Mouse (Mus musculus) granulocyte monocyte progenitor cell, adult 5-6 weeks (primary cell): ENCODE data around the gene Gm33543. TPM values are rescaled to one million over a fixed set of nuclear protein-coding genes. Genes with fewer than 3 reads are reported as not detected.
A peak's percentile ranks its signal among the peaks of the same experiment; 100 is the strongest.

ENCODE experiments used
- ATAC-seq: replicated peaks from 2 replicates; pipeline ENCODE4 v1.8.0; 2016; ENCODE audit warnings: mild to moderate bottlenecking, moderate TSS enrichment, inconsistent platforms; ENCODE audit not compliant: poor library complexity, severe bottlenecking
- total RNA-seq, 2 experiments: library from RNA; stranded (forward) in 1 of 2; stranded (reverse) in 1 of 2; fragments of 200-712, 200-1000 nt in 1 of 2; fragments of >200 nt in 1 of 2; fragmentation: Nextera tagmentation in 1 of 2; gene quantifications; 2 replicates each; pipeline ENCODE4 v1.2.3; 2014 to 2017

Gene Gm33543
- total RNA-seq, 2 experiments from 2014 or later, result not detected

DNA sequence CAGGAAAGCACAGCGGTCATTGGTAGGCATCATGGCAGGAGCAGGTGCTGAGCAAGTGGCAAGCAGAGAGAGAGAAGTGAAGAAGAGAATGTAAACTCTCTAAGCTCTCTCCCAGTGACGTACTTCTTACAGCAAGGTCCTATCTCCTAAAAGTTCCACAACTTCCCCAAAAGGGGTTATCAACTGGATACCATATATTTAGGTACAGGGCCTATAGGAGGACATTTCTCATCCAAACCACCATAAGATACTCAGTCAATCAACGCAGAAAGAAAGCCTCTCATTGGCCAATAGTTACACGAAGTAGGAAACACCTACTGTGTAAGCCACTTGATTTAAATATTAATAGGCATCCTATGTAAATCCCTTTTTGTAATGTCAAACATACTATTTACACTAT lies 3.7 kb downstream of the Gm33543 start:
- no peak for ATAC-seq

DNA sequence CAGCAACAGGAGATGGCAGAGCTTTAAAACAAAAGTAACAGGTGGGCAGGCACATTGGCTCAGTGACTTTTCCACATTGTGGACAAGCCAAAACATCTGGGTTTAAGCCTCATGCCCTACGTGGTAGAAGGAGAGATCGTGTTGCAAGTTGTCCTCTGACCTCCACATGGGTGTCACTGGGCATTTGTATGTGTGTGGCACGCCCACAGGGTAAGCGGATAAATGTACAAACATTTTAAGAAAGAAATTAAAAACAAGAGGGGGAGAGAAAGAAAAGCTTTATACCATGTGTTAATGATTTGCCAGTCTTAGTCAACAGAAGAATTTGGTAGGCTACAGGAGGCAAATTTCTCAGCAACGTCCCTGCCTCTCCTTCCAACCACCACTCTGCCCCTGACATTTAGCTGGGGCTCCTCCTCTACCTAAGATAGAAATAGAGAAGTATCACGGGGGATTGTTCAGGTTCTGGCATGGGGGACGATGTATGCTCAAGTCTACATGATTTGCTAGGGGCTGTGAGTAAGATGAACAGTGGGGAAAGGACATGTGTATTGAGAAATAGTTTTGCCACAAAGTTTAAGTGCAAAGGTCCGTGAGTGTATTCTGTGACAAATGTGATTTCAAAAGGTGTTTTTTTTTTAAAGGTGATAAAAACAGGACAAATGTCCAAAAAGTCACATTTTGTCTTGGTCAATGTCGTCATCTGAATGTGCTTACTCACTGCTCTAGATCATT lies 6.0 kb downstream of the Gm33543 start:
- no peak; the same call in 1 of the 2 replicates for ATAC-seq

DNA sequence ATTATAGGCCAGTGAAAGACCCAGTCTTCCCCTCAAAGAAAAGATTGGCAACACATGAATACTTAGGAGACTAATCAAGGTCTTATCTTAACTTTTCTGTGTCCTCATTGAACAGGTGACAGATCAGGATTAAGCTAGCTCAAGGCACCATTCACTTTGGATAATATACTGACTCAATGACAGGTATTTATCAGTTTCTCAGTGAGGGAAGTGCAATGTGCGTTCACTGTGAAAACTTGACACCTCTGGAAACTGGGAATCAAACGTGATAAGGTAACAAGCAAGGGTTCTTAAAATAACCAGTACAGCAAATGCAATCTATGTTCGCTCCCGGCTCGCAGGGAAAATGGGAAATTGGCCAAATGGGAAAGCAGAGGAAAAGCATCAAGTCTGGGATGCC lies 11.8 kb downstream of the Gm33543 start:
- ATAC-seq, result no peak

DNA sequence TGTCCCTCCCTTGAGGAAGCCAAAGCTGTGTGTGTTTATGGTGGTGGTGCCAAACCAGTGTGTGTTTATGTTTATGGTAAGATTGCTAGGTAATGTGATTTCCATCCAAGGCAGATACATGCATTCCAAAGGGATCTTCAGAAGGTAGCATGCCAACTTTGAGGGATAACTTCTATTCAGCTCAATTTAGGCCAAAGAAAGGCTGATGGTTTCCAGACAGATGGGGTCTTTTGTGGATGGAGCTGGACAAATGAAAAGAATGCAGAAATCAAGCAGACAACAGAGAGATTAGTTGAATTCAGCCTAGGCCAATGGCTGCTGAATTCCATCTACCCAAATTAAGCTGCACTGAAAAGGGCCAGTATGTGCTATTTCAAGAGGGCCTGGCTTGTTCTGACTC lies 13.3 kb downstream of the Gm33543 start:
- ATAC-seq, result no peak

DNA sequence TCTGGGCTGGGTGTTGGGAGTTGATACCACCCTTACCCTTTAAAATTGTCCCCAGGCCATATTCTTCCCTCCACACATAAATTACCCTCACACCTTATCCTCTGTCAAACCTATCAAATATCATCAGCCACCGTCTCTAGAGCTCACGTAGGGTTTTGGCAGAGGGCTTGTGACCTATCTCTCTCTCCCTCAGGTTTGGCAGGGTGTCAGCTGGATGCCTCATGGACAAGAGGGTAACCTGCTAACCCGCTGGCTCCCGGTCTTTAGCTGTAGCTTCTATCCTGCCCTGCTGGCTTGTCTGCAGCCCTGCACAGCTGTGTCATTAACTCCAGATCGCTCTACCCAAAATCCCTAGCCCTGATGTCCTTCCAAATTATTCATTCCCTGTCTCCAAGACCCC lies 14.4 kb downstream of the Gm33543 start:
- no peak for ATAC-seq

DNA sequence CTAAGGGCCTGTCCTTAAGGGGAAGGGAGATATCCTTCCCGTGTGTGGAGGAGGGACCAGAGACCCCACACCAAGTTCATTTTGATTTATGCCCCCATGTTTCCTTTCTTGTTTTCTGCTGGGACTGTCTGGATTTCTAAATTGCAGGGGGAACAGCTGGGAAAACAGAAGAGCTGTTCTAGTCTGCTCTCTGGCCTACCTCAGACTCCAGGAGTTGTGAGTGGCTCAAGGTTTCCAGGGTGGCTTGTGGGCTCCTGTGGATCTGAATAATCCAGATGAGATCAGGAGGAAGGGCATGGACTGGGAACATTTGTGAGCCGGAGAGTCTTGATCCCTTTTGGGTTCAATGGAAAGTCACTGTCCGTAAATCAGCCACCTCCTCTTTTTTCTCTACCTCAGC lies 17.1 kb downstream of the Gm33543 start:
- ATAC-seq, result no peak

DNA sequence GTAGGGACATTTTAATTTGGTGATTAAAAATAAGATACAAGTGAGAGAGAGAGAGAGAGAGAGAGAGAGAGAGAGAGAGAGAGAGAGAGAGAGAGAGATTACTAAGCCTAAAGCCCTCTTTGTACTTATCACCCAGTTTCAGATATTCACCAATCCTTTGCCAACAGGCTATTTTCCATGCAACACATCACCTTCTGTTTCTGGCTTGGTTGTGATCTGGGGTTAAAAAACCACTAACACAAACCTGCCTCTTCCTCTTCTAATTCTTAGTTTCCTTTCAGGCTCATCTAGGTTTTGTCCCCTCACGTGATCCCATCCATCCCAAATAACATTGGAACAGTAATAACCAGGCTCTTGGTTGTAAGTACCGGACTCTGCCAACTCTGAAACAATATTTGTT lies 24.2 kb downstream of the Gm33543 start:
- no peak for ATAC-seq

DNA sequence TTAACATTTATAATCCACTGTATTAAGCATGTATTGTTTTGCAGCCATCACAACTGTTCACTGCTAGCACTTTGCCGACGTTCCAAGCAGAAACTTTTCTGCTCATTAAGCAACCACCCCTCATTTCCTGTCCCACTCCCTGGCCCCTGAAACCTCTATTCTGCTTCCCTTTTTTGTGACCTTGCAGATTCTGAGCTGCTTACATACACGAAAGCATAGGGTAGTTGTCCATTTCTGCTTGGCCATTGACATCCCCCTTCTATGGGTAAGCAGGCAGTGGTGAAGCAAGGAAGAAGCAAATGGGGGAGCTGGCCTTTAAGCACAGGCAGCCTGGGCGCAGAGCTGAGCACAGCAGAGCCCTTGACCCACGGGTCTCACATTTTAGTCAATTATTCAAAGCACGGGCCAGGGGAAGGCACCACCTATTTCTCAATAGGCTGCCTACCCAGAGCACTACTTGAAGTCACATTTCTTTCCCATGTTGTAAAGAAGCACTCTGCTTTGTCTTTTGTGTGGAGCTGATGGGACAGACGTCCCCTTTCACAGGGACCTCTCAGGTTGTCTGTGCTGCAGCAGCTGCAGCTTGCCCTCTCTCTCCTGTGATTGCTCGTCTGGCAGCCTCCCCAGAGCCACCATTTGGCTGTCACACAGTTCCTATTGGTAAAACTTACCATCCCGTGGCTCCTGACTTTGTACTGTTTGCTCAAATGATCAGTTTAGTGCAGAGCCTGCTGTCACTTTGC lies 25.1 kb downstream of the Gm33543 start:
- peak; percentile 99 for ATAC-seq

DNA sequence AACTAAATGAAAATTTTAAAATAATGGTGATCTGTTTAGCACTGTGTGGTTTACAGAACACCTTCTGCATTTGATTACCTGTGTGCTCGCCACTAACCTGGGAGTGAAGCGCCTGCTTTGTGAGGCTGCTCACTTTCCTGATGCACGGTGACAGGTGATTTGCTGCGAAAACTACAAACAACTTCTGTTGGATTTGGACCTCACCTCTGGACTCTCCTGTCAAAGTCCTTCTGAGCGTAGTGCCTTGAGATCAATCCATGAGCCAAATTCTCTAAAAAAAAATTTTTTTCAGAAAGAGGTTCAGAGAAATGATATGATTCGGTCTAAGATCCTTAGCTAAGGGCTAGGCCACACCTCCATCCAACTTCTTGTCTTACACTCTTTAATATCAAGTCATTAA lies 28.4 kb downstream of the Gm33543 start:
- ATAC-seq, result no peak

DNA sequence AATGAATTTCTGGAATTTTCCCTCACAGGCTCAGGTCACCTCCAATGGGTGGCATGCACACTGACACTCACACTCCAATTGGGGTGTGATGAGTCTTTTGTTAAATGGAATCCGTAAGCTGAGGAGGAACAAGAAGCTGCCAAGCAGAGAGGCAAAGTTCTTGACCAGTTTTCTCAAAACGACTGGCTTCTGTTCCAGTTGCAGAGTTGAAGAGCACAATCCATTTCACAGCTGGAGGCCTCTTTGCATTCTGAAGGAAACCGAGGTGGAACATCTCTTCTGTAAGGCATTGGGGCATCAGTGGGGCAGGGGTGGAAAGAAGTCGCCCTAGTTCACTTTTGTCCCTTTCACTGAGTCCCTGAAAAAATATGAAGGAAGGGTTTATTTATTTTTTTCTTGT lies 30.9 kb downstream of the Gm33543 start:
- ATAC-seq, result no peak

DNA sequence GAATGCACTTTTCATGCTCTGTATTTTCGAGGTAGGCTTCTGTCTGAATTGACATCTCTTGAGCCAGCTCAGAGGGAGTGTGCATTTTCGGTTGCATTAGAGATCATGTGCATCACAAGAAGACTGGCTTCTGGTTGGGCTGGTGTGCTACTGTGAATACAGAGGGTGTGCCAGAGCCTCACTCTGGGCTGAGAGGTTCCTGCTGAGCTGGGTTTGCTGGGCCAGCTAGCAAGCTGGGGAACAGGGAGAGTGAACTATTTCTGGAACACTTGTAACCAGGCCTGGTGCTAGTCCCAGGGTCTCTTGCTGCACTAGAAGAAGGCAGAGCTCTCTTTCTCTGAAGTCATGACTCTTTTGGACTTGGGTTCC lies 41.3 kb downstream of the Gm33543 start:
- no peak for ATAC-seq

DNA sequence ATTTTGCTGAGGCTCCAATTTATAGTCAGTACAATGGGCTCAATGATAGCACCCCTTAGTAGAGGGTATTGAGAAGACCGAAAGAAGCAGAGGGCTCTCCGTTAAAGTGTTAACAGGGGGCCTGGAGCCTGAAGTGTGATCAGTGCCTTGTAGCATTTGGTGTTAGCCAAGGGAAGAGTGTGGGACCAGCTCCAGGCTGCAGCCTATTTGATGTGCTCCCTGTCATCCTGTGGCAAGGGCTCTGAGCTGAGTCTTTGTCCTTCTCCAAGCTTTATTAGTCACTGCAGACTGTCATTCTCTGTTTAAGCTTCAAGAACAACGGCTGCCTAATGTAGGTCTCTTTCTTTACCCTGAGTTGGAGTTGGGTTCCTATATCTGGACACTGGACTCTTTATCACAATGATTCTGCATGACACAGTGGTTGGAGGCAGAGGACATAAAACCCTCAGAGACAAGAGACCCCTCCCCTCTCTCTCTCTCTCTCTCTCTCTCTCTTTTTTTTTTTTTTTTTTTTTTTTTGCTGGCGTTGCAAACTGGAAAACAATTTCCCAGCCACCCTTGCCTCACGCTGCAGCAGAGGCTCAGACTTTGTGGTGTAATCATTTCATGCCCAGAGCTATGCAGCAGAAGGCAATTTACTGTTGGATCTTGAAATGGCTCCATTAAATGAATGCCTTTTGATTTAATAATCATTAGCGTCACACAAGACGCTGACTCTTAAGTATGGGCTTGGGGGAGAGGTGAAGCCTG lies 41.9 kb downstream of the Gm33543 start:
- no peak for ATAC-seq

DNA sequence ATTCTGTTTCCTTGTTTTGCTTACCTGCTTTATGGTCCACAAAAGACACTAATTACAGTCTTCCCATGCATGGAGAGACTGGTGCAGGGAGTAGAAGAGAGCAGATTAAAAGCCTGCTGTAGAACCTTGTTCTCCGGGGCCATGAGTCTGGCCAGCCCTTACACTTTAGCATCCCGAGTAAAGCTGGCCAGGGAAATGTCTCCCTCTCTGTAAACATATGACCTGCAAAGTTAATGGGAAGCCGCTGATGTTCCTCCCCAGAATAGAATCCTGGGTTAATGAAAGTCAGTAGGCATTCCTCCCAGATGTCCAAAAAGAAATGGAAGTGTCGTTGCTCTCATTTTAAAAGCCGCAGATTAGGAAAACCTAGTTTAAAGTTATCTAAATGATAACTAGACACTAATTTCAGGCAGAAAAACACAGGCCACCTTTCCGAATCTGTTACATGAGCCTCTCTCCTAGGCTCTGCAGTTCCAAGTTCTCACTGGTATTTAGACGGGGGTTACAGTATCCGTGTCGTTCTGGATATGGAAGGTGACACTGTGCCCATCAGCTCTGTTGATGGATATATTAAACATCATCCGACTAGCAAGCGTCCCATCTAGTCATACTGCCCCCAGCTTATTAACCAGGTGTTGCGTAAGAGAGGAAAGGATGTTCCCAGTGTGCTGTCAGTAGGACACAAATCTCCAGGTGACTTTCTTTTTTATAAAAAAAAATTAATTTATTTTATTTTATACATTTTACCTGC lies 44.9 kb downstream of the Gm33543 start:
- no peak for ATAC-seq

DNA sequence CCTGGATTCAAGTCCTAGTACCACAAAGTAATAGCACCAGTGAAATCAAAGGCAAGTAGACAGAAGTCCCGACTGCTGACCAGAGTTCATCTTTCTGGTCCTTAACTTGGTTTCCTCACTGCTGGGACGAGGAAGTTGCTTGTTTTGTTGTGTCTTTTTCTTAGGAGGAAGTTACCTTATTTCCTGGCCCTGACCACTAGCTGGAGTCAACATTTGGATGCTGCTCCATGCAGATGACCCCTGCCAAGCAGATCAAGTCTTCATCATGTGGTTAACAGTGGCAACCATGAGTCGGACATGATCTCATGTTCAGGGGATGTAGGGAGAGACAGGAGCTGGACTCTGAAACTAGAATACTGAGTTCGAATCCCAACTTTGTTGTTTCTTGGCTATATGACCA lies 47.2 kb downstream of the Gm33543 start:
- ATAC-seq, result peak; percentile 88

DNA sequence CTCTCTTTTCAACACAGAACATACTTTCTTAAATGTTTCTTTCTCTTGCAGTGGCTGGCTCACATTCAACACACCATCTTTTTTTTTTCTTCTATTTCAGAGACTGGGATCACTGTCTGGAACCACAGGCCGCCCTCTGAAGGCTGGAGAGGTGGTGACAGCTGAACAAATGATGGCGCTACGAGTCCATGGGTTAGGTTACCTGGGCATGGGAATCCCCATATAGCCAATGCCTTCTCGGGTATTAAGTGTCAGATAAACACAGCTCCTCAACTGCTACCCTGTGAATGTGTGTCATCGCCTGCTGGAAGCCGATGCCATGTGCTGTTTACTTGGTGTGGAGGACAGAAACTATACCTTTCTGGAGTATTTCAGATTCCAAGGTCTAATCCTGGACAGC lies 48.0 kb downstream of the Gm33543 start:
- no peak for ATAC-seq

DNA sequence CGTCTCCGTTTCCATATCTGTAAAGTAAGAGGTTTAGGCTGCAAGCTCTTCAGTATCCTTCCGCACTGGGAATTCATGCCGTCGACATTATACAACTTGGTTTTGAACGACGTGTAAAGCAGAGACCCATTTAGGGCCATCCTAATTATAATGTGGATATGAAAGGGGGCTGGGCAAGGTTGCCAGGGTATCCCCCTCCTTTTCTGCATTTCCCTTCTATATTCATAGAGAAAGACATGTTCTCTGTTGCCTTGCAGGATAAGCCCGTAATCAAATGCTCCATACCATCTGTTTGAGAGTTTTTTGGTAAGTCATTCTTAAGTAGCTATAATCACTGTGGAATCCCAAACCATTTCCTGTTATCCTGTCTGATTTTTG lies 51.3 kb downstream of the Gm33543 start:
- ATAC-seq, result no peak

DNA sequence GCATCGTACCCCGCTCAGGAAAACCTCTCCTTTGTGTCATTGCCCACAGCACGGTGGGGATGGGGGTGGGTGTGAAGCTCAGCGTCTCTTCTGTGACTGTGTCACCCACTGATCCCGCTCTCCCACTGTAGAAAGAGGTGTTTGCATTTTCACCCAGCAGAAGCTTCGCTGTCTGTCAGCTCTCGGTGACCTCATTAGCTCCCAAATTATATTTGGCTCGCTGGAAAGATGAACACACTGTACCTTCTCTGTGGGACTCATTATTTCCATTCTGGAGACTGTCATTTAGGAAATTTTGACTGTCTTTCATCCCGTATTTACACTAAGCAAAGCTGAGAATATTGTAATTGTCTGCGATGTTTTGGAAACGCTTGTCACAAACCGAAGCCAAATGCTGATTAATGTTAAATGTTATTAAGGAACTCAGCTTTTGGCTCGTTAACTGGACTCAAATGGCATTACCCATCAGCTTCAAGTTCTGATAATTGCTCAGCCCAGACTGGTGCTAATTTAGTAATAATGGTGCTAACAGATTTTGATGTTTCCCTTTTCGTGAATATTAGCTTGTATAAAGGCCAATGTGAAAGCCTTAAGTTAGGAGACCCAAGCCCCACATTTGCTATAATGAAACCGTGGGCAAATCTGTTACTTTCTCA lies 51.8 kb downstream of the Gm33543 start:
- ATAC-seq, result no peak

DNA sequence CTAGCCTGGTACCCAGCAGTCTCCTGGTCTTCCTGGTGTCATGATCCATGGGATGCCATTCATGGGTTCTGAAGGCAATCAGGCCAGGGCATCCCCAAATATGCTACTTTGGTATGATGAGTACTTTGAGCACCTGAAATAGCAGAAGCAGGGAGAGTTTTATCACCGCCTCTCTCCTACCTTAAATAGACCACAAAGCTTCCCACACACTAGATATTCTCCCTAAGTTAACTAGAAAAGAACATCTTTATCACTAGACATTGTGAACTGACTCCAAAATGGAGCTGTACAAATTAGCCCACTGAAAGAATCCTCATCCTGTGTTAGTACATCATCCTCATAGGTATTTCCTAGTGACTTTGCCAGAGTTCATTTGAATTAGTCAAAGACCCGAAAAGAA lies 55.6 kb downstream of the Gm33543 start:
- ATAC-seq, result no peak

DNA sequence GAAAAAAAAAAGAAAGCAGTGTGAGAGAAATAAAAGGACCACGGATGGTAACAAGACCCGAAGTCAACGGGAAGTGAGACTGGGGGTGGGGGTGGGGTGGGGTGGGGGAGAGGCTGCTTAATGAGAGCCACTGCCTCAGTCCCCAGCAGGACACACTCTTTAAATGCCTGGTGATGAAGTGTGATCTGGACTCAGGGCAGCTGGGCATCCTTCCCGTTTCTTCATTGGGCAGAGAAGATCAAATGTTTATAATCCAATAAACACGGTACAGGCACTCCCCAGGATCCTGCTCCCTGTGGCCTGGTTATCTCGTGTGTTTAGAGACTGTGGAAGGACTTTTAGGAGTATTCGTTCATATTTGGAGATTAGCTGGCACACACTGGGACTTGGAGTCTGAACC lies 57.9 kb downstream of the Gm33543 start:
- no peak for ATAC-seq

DNA sequence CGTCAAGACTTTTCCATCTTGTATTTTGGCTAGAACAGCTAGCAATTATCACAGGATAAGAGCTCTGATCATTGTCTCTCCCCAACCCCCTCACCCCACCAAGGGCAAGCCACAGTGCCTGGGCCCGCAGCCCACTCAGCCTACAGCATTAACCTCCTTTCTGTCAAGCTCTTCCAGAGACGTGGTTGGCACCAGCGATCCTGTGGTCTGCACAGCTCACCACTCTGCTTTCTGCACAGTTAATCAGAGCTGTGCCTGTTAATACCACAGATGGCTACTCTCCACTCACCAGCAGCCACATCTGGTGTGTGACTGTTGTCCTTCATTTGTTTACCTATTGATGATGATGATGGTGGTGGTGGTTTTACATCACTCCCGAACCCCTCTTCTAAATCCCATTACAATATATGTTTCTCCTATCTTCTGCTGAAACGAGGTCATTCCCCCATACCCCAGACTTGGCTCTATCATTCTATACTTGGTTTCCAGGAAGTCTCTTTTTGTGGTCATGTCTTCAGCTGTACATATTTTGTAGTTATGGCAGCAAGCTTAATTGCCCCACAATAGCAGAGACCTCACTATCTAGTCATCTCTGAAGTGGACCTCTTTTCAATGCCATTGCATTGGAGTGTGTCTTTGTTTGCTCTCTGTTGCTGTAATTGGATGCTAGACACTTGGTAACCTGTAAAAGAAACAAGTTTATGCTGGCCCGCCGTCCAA lies 61.7 kb downstream of the Gm33543 start:
- peak; percentile 33 for ATAC-seq
